Mouse (Mus musculus) bone marrow macrophage, adult 2 months (primary cell): ENCODE results near the gene Ezh1. TPM values are rescaled to one million over a fixed set of nuclear protein-coding genes. Genes with fewer than 3 reads are reported as not detected.

Experiments
- H3K27ac ChIP-seq: 2 replicates; pipeline ENCODE4 v1.5.1; 2012; ENCODE audit warnings: low read depth, low read length; ENCODE audit not compliant: insufficient read depth
- H3K4me1 ChIP-seq: 2 replicates; pipeline ENCODE4 v1.6.1; 2012; ENCODE audit warnings: low read length; ENCODE audit not compliant: control insufficient read depth, insufficient read depth
- H3K4me3 ChIP-seq: 2 replicates; pipeline ENCODE4 v1.5.1; 2012; ENCODE audit warnings: mild to moderate bottlenecking, low read length, moderate library complexity; ENCODE audit not compliant: insufficient read depth
- CTCF ChIP-seq: IDR thresholded peaks from 2 replicates; pipeline ENCODE4 v1.5.1; 2012; ENCODE audit warnings: low read depth, mild to moderate bottlenecking, low read length, moderate library complexity
- POLR2A ChIP-seq: IDR thresholded peaks from 2 replicates; pipeline ENCODE4 v1.6.1; 2012; ENCODE audit warnings: mild to moderate bottlenecking, low read depth, low read length, borderline replicate concordance
- polyA plus RNA-seq: library from polyadenylated mRNA; stranded (reverse); fragments of >200 nt; gene quantifications from 2 replicates; pipeline ENCODE4 v1.2.4, GENCODE M21; 2012; ENCODE audit not compliant: missing spikeins, insufficient read depth, insufficient read length

The Ezh1 gene
- polyA plus RNA-seq, 1 experiment: 52.5 TPM

- H3K27ac ChIP-seq: no peak overlapping the region
- TF ChIP-seq CTCF (no peak), POLR2A (no peak)
- no peak overlapping the region for H3K4me3 ChIP-seq
- peaks cover 6% of the 10 kb centered on the region; the same call in 1 of the 2 replicates for H3K4me1 ChIP-seq
Measured at GRCm38 (mm10) chr11:101191919-101192470, 34.3 kb downstream of the Ezh1 start.

GRCm38 (mm10) chr11:101190913-101191907 is 35.1 kb downstream of the Ezh1 start:
- Histone ChIP-seq H3K4me3 (no peak overlapping the region), H3K4me1 (peaks cover 6% of the 10 kb centered on the region; the same call in 1 of the 2 replicates), H3K27ac (no peak overlapping the region)
- TF ChIP-seq CTCF (no peak), POLR2A (no peak)

GRCm38 (mm10) chr11:101190181-101190912 is 35.9 kb downstream of the Ezh1 start:
- H3K4me3 ChIP-seq: no peak overlapping the region
- TF ChIP-seq POLR2A (no peak), CTCF (no peak)
- H3K27ac ChIP-seq: no peak overlapping the region
- peaks cover 6% of the 10 kb centered on the region; the same call in 1 of the 2 replicates for H3K4me1 ChIP-seq

GRCm38 (mm10) chr11:101189495-101190180 is 36.6 kb downstream of the Ezh1 start:
- no peak for TF ChIP-seq POLR2A
- TF ChIP-seq CTCF: no peak
- no peak overlapping the region for H3K27ac ChIP-seq
- no peak overlapping the region for H3K4me3 ChIP-seq
- peaks cover 6% of the 10 kb centered on the region; the same call in 1 of the 2 replicates for H3K4me1 ChIP-seq

GRCm38 (mm10) chr11:101188166-101188805 is 38.0 kb downstream of the Ezh1 start:
- no peak overlapping the region for H3K27ac ChIP-seq
- TF ChIP-seq POLR2A: no peak
- TF ChIP-seq CTCF: no peak
- no peak overlapping the region for H3K4me3 ChIP-seq
- H3K4me1 ChIP-seq: peaks cover 6% of the 10 kb centered on the region; the same call in 1 of the 2 replicates

- no peak overlapping the region for H3K27ac ChIP-seq
- H3K4me1 ChIP-seq: peaks cover 6% of the 10 kb centered on the region; the same call in 1 of the 2 replicates
- no peak for TF ChIP-seq POLR2A
- no peak for TF ChIP-seq CTCF
- H3K4me3 ChIP-seq: no peak overlapping the region
Measured at GRCm38 (mm10) chr11:101187541-101187940, 38.7 kb downstream of the Ezh1 start.

GRCm38 (mm10) chr11:101186526-101187247 is 39.6 kb downstream of the Ezh1 start:
- H3K27ac ChIP-seq: no peak overlapping the region
- peaks cover 6% of the 10 kb centered on the region; the same call in 1 of the 2 replicates for H3K4me1 ChIP-seq
- H3K4me3 ChIP-seq: no peak overlapping the region

GRCm38 (mm10) chr11:101185441-101185840 is 40.8 kb downstream of the Ezh1 start:
- H3K4me3 ChIP-seq: no peak overlapping the region
- no peak overlapping the region for H3K27ac ChIP-seq
- TF ChIP-seq CTCF (no peak), POLR2A (no peak)
- H3K4me1 ChIP-seq: peaks cover 6% of the 10 kb centered on the region; the same call in 1 of the 2 replicates

More at GRCm38 (mm10) chr11:101186526-101187247, 39.6 kb downstream of the Ezh1 start:
- TF ChIP-seq POLR2A (no peak), CTCF (no peak)
